Mouse (Mus musculus) kidney, adult 2 months (tissue): ENCODE results near the gene Ak7.

ENCODE experiments used
- CTCF ChIP-seq: fragments of 200-500 bp; conservative IDR thresholded peaks from 2 replicates; pipeline ENCODE4 v1.5.1; 2011; ENCODE audit warnings: low read depth, mild to moderate bottlenecking, control low read depth, low read length, moderate library complexity, mixed read lengths; ENCODE audit not compliant: insufficient read depth, insufficient read length
- POLR2A ChIP-seq: fragments of 200-500 bp; IDR thresholded peaks from one replicate; pipeline ENCODE4 v1.6.1; 2011; ENCODE audit warnings: low read depth, low read length, control low read depth

DNA sequence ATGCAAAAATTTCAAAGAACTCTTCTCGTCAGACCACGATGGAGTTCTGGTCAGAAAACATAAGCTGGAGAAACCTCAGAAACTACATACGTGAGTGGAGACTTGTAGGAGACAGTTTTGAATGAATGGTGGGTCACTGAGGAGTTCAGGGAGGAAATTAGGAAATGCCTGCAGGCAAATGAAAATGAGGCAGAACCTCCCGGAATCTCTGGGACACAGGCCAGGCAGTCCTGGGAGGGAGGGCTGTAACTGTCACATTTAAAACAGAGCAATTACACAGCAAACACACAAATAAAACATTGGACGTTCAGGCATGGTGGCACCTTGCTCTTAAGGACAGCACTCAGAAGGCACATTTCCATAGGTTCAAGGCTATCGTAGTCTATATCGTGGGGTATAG is 69.1 kb downstream of the Ak7 start:
- TF ChIP-seq CTCF (no peak), POLR2A (no peak)
